Mouse (Mus musculus) CD4-positive helper T cell, adult 2 months (primary cell): Measurements from ENCODE around the gene Ric8b.

Experiments
- DNase-seq: peaks from one replicate; pipeline ENCODE4 v3.0.0-alpha.2; 2012; ENCODE audit warnings: low read depth, missing footprints, low spot score

The Ric8b gene

GRCm38 (mm10) chr10:84960380-84960930 lies 43.0 kb downstream of the Ric8b start:
- no peak for DNase-seq

- no peak for DNase-seq
Measured at GRCm38 (mm10) chr10:84963126-84963525, 45.7 kb downstream of the Ric8b start.

GRCm38 (mm10) chr10:84963726-84964125 lies 46.3 kb downstream of the Ric8b start:
- DNase-seq: no peak

- no peak for DNase-seq
Measured at GRCm38 (mm10) chr10:84966542-84966941, 49.1 kb downstream of the Ric8b start.

GRCm38 (mm10) chr10:84967645-84968044 lies 50.2 kb downstream of the Ric8b start:
- no peak for DNase-seq

- no peak for DNase-seq
Measured at GRCm38 (mm10) chr10:84968852-84969704, 51.7 kb downstream of the Ric8b start.

GRCm38 (mm10) chr10:84975264-84975663 lies 57.8 kb downstream of the Ric8b start:
- no peak for DNase-seq

- no peak for DNase-seq
Measured at GRCm38 (mm10) chr10:84976588-84977351, 59.4 kb downstream of the Ric8b start.

- no peak for DNase-seq
Measured at GRCm38 (mm10) chr10:84980291-84980690, 62.9 kb downstream of the Ric8b start.

- DNase-seq: no peak
Measured at GRCm38 (mm10) chr10:84981441-84981840, 64.0 kb downstream of the Ric8b start.

- no peak for DNase-seq
Measured at GRCm38 (mm10) chr10:84982675-84983074, 65.3 kb downstream of the Ric8b start.

GRCm38 (mm10) chr10:84985956-84986355 lies 68.5 kb downstream of the Ric8b start:
- DNase-seq: no peak

- DNase-seq: no peak
Measured at GRCm38 (mm10) chr10:84987666-84988065, 70.2 kb downstream of the Ric8b start.

- no peak for DNase-seq
Measured at GRCm38 (mm10) chr10:84988650-84989049, 71.2 kb downstream of the Ric8b start.

- DNase-seq: no peak
Measured at GRCm38 (mm10) chr10:84994346-84994745, 76.9 kb downstream of the Ric8b start.

- no peak for DNase-seq
Measured at GRCm38 (mm10) chr10:84994971-84995370, 77.6 kb downstream of the Ric8b start.

- no peak for DNase-seq
Measured at GRCm38 (mm10) chr10:84996366-84996765, 79.0 kb downstream of the Ric8b start.

GRCm38 (mm10) chr10:84997571-84998224 lies 80.3 kb downstream of the Ric8b start:
- DNase-seq: no peak

- no peak for DNase-seq
Measured at GRCm38 (mm10) chr10:84998225-84998579, 80.8 kb downstream of the Ric8b start.

- no peak for DNase-seq
Measured at GRCm38 (mm10) chr10:85001920-85002319, 84.5 kb downstream of the Ric8b start.

GRCm38 (mm10) chr10:85003190-85004026 lies 86.0 kb downstream of the Ric8b start:
- no peak for DNase-seq
